Mouse (Mus musculus) embryonic fibroblast, embryonic 13.5 days (primary cell): ENCODE measurements around the gene Prpf40b. TPM values are rescaled to one million over a fixed set of nuclear protein-coding genes. Genes with fewer than 3 reads are reported as not detected.

Source experiments
- H3K27ac ChIP-seq: 2 replicates; pipeline ENCODE4 v1.5.1; 2012; ENCODE audit warnings: low read length, control low read depth, inconsistent platforms; ENCODE audit not compliant: insufficient read depth
- H3K4me1 ChIP-seq: 2 replicates; pipeline ENCODE4 v1.6.1; 2011; ENCODE audit warnings: low read length; ENCODE audit not compliant: control insufficient read depth, insufficient read depth
- H3K4me3 ChIP-seq: 2 replicates; pipeline ENCODE4 v1.5.1; 2011; ENCODE audit warnings: mild to moderate bottlenecking, control low read depth, low read length; ENCODE audit not compliant: insufficient read depth
- CTCF ChIP-seq: IDR thresholded peaks from 2 replicates; pipeline ENCODE4 v1.5.1; 2011; ENCODE audit warnings: mild to moderate bottlenecking, control low read depth, low read length, moderate library complexity, borderline replicate concordance; ENCODE audit not compliant: insufficient read depth
- POLR2A ChIP-seq: IDR thresholded peaks from 2 replicates; pipeline ENCODE4 v1.6.1; 2011; ENCODE audit warnings: low read depth, mild to moderate bottlenecking, control low read depth, low read length, moderate library complexity
- polyA plus RNA-seq: library from polyadenylated mRNA; stranded (reverse); fragments of >200 nt; gene quantifications from 2 replicates; pipeline ENCODE4 v1.2.4, GENCODE M21; 2011; ENCODE audit warnings: low read depth; ENCODE audit not compliant: missing spikeins, insufficient read length

Gene Prpf40b
- polyA plus RNA-seq, 1 experiment, result 25.7 TPM

GRCm38 (mm10) chr15:99255241-99255749 lies 39.6 kb upstream of the Prpf40b start:
- Histone ChIP-seq H3K27ac (no peak overlapping the region), H3K4me1 (peaks cover 5% of the 10 kb centered on the region), H3K4me3 (no peak overlapping the region)
- no peak for TF ChIP-seq CTCF
- no peak for TF ChIP-seq POLR2A

- no peak for TF ChIP-seq CTCF
- no peak for TF ChIP-seq POLR2A
- Histone ChIP-seq H3K4me1 (no peaks in the 10 kb centered on the region), H3K4me3 (no peak overlapping the region), H3K27ac (no peak overlapping the region)
Measured at GRCm38 (mm10) chr15:99259167-99259729, 35.6 kb upstream of the Prpf40b start.

- Histone ChIP-seq H3K27ac (peak overlapping the region; percentile 12; the same call in 1 of the 2 replicates), H3K4me1 (no peaks in the 10 kb centered on the region), H3K4me3 (no peak overlapping the region; the same call in 1 of the 2 replicates)
- TF ChIP-seq CTCF (no peak), POLR2A (peak; percentile 51)
Measured at GRCm38 (mm10) chr15:99259730-99260252, 35.1 kb upstream of the Prpf40b start.

DNA sequence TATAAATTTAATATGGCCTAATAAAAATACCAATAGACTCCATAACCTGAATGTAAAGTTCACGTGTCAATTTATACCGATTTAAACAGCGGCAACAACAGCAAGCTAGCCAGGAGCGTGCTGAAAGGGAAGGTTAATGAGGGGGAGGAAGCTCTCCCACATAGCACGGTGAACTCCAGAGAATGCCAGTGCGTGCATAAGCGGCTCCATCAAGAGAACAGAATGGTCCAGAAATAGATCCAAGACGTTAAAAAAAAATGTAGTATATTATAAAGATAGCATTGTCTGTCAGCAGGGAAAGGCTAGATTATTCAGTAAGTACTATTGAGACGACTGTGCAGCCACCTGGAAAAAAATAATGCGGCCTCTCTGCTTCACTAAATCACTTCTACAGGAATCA lies 32.2 kb upstream of the Prpf40b start:
- Histone ChIP-seq H3K4me3 (no peak overlapping the region), H3K4me1 (no peaks in the 10 kb centered on the region), H3K27ac (no peak overlapping the region)
- TF ChIP-seq CTCF (no peak), POLR2A (no peak)

- Histone ChIP-seq H3K27ac (no peak overlapping the region), H3K4me3 (no peak overlapping the region), H3K4me1 (no peaks in the 10 kb centered on the region)
- TF ChIP-seq CTCF (no peak), POLR2A (no peak)
Measured at GRCm38 (mm10) chr15:99264363-99264762, 30.5 kb upstream of the Prpf40b start.

GRCm38 (mm10) chr15:99265679-99266078 lies 29.2 kb upstream of the Prpf40b start:
- Histone ChIP-seq H3K27ac (no peak overlapping the region), H3K4me1 (no peaks in the 10 kb centered on the region), H3K4me3 (no peak overlapping the region)
- TF ChIP-seq POLR2A, result no peak
- 0 out of 2 replicates have a peak, but pooled peaks have one; percentile 39 for TF ChIP-seq CTCF

DNA sequence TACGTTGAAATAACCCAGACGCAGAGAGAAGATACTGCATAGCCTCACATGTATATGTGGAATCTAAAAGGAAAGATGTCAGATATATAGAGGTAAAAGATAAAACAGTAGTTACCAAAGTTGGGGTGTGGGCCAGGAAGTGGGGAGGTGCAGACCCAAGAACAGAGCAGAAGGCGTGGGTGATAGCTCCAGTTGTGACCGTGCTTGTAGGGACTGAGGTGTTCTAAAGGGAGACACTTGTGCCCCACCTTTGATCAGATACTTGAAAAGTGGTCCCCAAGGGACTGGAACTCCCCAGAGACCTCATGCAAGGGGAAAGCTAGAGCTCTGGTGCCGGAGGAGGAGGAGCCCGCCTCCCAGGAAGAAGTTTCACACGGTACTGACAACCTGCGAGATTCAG lies 18.8 kb upstream of the Prpf40b start:
- H3K4me1 ChIP-seq, result no peaks in the 10 kb centered on the region
- H3K27ac ChIP-seq, result no peak overlapping the region
- H3K4me3 ChIP-seq, result no peak overlapping the region
- TF ChIP-seq POLR2A (no peak), CTCF (no peak)

DNA sequence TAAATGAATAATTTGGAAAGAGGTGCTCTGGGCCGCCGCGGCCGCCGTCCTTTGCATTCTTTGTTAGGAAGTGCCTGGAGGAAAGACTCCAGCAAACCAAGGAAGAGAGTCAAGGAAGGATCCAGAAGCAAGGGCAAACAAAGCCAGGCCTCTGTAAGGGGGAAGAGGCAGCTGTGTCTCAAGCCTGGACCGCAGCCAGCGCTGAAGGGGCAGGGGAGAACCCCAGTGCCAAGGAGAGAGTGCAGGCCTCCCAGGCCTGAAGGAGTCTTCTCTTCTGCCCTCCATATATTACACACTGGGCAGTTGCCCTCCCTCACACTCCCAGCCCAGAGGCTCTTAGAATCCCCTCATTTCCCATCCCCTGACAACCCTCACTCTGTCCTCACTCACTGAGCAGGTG lies 16.6 kb upstream of the Prpf40b start:
- H3K4me3 ChIP-seq, result no peak overlapping the region
- no peak overlapping the region for H3K27ac ChIP-seq
- TF ChIP-seq POLR2A (no peak), CTCF (no peak)

GRCm38 (mm10) chr15:99283456-99283855 lies 11.4 kb upstream of the Prpf40b start:
- no peak overlapping the region for H3K27ac ChIP-seq
- no peaks in the 10 kb centered on the region for H3K4me1 ChIP-seq
- no peak overlapping the region for H3K4me3 ChIP-seq
- peak; percentile 27; the same call in 1 of the 2 replicates for TF ChIP-seq CTCF
- TF ChIP-seq POLR2A, result no peak

More for the DNA sequence above, 16.6 kb upstream of the Prpf40b start:
- no peaks in the 10 kb centered on the region for H3K4me1 ChIP-seq

DNA sequence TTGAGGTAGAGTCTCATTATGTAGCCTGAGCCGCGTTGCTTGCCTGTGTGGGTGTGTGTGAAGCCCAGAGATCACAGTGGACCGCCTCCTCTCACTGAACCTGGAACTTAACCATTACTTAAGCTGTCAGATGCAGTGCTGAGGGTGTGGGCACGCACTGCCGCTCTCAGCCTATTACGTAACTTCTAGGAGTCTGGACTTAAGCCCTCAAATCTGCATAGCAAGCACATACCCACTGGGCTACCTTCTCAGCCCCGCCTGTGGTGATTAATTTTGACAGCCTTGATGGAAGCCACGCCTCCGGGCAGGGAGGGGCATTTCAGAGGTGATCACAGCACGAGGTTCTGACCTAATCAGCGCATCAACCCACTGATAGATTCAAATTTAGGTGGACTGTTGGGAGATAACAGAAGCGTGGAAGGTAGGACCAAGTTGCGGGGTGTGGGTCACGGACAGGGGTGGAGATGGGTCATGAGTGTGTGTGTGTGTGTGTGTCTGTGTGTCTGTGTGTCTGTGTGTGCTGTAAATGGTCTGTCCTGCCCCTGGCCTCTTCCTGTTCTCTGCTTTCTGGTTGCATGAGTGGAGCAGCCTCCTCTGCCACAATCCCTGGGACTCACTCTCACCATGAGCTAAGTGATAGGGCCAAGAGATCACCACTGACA lies 10.2 kb upstream of the Prpf40b start:
- no peak for TF ChIP-seq CTCF
- TF ChIP-seq POLR2A, result no peak
- H3K4me3 ChIP-seq, result no peak overlapping the region
- H3K27ac ChIP-seq, result no peak overlapping the region
- H3K4me1 ChIP-seq, result no peaks in the 10 kb centered on the region
